Mouse (Mus musculus) liver, adult 2 months (tissue): ENCODE results near the gene Drg1. TPM values are rescaled to one million over a fixed set of nuclear protein-coding genes. Genes with fewer than 3 reads are reported as not detected.
"Not testable (repeated sequence)": the region's sequence is repeated elsewhere in the genome, so short reads cannot be mapped to it uniquely, and the experiment has no call there.

Source experiments
- DNase-seq: peaks from one replicate; pipeline ENCODE4 v3.0.0-alpha.2; 2011; ENCODE audit warnings: low read depth, low spot score; ENCODE audit errors: extremely low read depth
- H3K27ac ChIP-seq: fragments of 200-500 bp; replicated peaks from 2 replicates; pipeline ENCODE4 v1.5.1; 2012; ENCODE audit warnings: low read depth, mild to moderate bottlenecking, control low read depth, inconsistent platforms, low read length; ENCODE audit not compliant: insufficient read depth
- H3K27me3 ChIP-seq: fragments of 200-500 bp; 2 replicates; pipeline ENCODE4 v1.6.1; 2012; ENCODE audit warnings: mild to moderate bottlenecking, moderate library complexity, low read length, inconsistent platforms; ENCODE audit not compliant: control insufficient read depth, insufficient read depth
- H3K36me3 ChIP-seq: fragments of 200-500 bp; 2 replicates; pipeline ENCODE4 v1.6.1; 2012; ENCODE audit warnings: low read length, inconsistent platforms; ENCODE audit not compliant: control insufficient read depth, insufficient read depth
- H3K4me1 ChIP-seq: fragments of 200-500 bp; 2 replicates; pipeline ENCODE4 v1.6.1; 2011; ENCODE audit warnings: low read length; ENCODE audit not compliant: control insufficient read depth, insufficient read depth
- H3K4me3 ChIP-seq: fragments of 200-500 bp; 2 replicates; pipeline ENCODE4 v1.5.1; 2011; ENCODE audit warnings: low read depth, mild to moderate bottlenecking, control low read depth, low read length, moderate library complexity; ENCODE audit not compliant: insufficient read depth
- H3K79me2 ChIP-seq: fragments of 200-500 bp; 2 replicates; pipeline ENCODE4 v1.6.1; 2012; ENCODE audit warnings: inconsistent platforms, mild to moderate bottlenecking, low read length, moderate library complexity; ENCODE audit not compliant: control insufficient read depth, insufficient read depth
- H3K9ac ChIP-seq: fragments of 200-500 bp; 2 replicates; pipeline ENCODE4 v1.6.1; 2012; ENCODE audit warnings: low read depth, mild to moderate bottlenecking, control low read depth, inconsistent platforms, low read length
- WGBS: fragments of 180-500 bp; shearing (Covaris S2); methylation state at CpG from one replicate; pipeline ENCODE4 v1.1.7; 2018; 5-methylcytosine and 5-hydroxymethylcytosine counted together
- polyA plus RNA-seq: library from polyadenylated mRNA; depleted of rRNA; stranded (reverse); fragments of >200 nt; gene quantifications from 2 replicates; pipeline ENCODE4 v1.2.3, GENCODE M21; 2012
- total RNA-seq: library from RNA; depleted of rRNA; stranded (reverse); fragments of >200 nt; gene quantifications from 2 replicates; pipeline ENCODE4 v1.2.3, GENCODE M21; 2014

Drg1 gene
- total and polyA plus RNA-seq, 2 experiments: 16.8 to 61.9 TPM

- H3K79me2 ChIP-seq, H3K27ac ChIP-seq, DNase-seq, H3K4me1 ChIP-seq, H3K36me3 ChIP-seq, H3K4me3 ChIP-seq, H3K27me3 ChIP-seq, H3K9ac ChIP-seq: not testable (repeated sequence)
These were observed 99.9 kb downstream of the Drg1 start for GRCm38 (mm10) chr11:3166321-3166720.

- DNase-seq: peak; percentile 30
- not testable (repeated sequence) for H3K9ac ChIP-seq, H3K27me3 ChIP-seq, H3K4me3 ChIP-seq, H3K36me3 ChIP-seq, H3K79me2 ChIP-seq, H3K27ac ChIP-seq, H3K4me1 ChIP-seq
- WGBS: 82% methylated on average over 3 of the region's 5 CpGs
These were observed 100.9 kb downstream of the Drg1 start for GRCm38 (mm10) chr11:3165210-3165782.

GRCm38 (mm10) chr11:3163661-3164060 lies 102.6 kb downstream of the Drg1 start:
- not testable (repeated sequence) for H3K27me3 ChIP-seq, DNase-seq, H3K27ac ChIP-seq, H3K79me2 ChIP-seq, H3K4me1 ChIP-seq, H3K9ac ChIP-seq, H3K4me3 ChIP-seq, H3K36me3 ChIP-seq
- WGBS: 49% methylated on average over 3 of the region's 3 CpGs

GRCm38 (mm10) chr11:3163122-3163521 lies 103.1 kb downstream of the Drg1 start:
- H3K9ac ChIP-seq, H3K36me3 ChIP-seq, H3K79me2 ChIP-seq, H3K4me3 ChIP-seq, H3K27ac ChIP-seq, H3K4me1 ChIP-seq, H3K27me3 ChIP-seq: not testable (repeated sequence)
- 81% methylated on average over 2 of the region's 2 CpGs for WGBS
- DNase-seq: peak; percentile 20

GRCm38 (mm10) chr11:3162236-3162897 lies 103.8 kb downstream of the Drg1 start:
- not testable (repeated sequence) for H3K27ac ChIP-seq, H3K4me3 ChIP-seq, H3K36me3 ChIP-seq, H3K9ac ChIP-seq, H3K79me2 ChIP-seq, H3K4me1 ChIP-seq, H3K27me3 ChIP-seq
- WGBS: 44% methylated on average over 5 of the region's 5 CpGs
- DNase-seq: peak; percentile 72

- peak; percentile 86 for DNase-seq
These were observed 104.8 kb downstream of the Drg1 start for GRCm38 (mm10) chr11:3161370-3161769.

GRCm38 (mm10) chr11:3158800-3159199 lies 107.4 kb downstream of the Drg1 start:
- not testable (repeated sequence) for H3K36me3 ChIP-seq, H3K4me3 ChIP-seq, H3K27me3 ChIP-seq, H3K79me2 ChIP-seq, H3K27ac ChIP-seq, DNase-seq, H3K9ac ChIP-seq, H3K4me1 ChIP-seq
- 97% methylated on average over 4 of the region's 4 CpGs for WGBS

More at GRCm38 (mm10) chr11:3161370-3161769, 104.8 kb downstream of the Drg1 start:
- not testable (repeated sequence) for H3K36me3 ChIP-seq, H3K4me1 ChIP-seq, H3K79me2 ChIP-seq, H3K4me3 ChIP-seq, H3K9ac ChIP-seq, H3K27me3 ChIP-seq, H3K27ac ChIP-seq
- 33% methylated on average over 1 of the region's 2 CpGs for WGBS

GRCm38 (mm10) chr11:3157996-3158395 lies 108.2 kb downstream of the Drg1 start:
- WGBS: 97% methylated on average over 6 of the region's 6 CpGs
- H3K4me3 ChIP-seq, H3K79me2 ChIP-seq, H3K9ac ChIP-seq, H3K4me1 ChIP-seq, H3K27ac ChIP-seq, H3K27me3 ChIP-seq, DNase-seq, H3K36me3 ChIP-seq: not testable (repeated sequence)

- DNase-seq, H3K79me2 ChIP-seq, H3K27me3 ChIP-seq, H3K36me3 ChIP-seq, H3K4me1 ChIP-seq, H3K4me3 ChIP-seq, H3K27ac ChIP-seq, H3K9ac ChIP-seq: not testable (repeated sequence)
- 88% methylated on average over 2 of the region's 3 CpGs for WGBS
These were observed 109.2 kb downstream of the Drg1 start for GRCm38 (mm10) chr11:3156991-3157390.
